Mouse (Mus musculus) heart, embryonic 10.5 days (tissue): Measurements from ENCODE around the gene Naga. TPM values are rescaled to one million over a fixed set of nuclear protein-coding genes. Genes with fewer than 3 reads are reported as not detected.
"Not testable (repeated sequence)": the region's sequence is repeated elsewhere in the genome, so short reads cannot be mapped to it uniquely, and the experiment has no call there.

Experiments used
- DNase-seq: peaks from one replicate; pipeline ENCODE4 v3.0.0-alpha.2; 2017; ENCODE audit warnings: low spot score
- H3K27ac ChIP-seq: fragments of 300-500 bp; sonication (generic); 2 replicates; pipeline ENCODE4 v1.5.1; 2016; ENCODE audit warnings: mild to moderate bottlenecking
- H3K27me3 ChIP-seq: fragments of 300-500 bp; sonication (generic); 2 replicates; pipeline ENCODE4 v1.6.1; 2016; ENCODE audit warnings: mild to moderate bottlenecking; ENCODE audit not compliant: poor library complexity, insufficient read depth, severe bottlenecking
- H3K36me3 ChIP-seq: fragments of 300-500 bp; sonication (generic); 2 replicates; pipeline ENCODE4 v1.6.1; 2016; ENCODE audit warnings: mild to moderate bottlenecking, moderate library complexity
- H3K4me1 ChIP-seq: fragments of 300-500 bp; sonication (generic); 2 replicates; pipeline ENCODE4 v1.6.1; 2016; ENCODE audit warnings: mild to moderate bottlenecking
- H3K4me3 ChIP-seq: fragments of 300-500 bp; sonication (generic); 2 replicates; pipeline ENCODE4 v1.5.1; 2016; ENCODE audit warnings: mild to moderate bottlenecking, moderate library complexity
- H3K9me3 ChIP-seq: fragments of 300-500 bp; sonication (generic); 2 replicates; pipeline ENCODE4 v1.6.1; 2016; ENCODE audit warnings: mild to moderate bottlenecking, moderate library complexity
- WGBS: fragments of 180-500 bp; shearing (Covaris S2); methylation state at CpG from one replicate; pipeline ENCODE4 v1.1.7; 2016; 5-methylcytosine and 5-hydroxymethylcytosine counted together
- polyA plus RNA-seq: library from polyadenylated mRNA; unstranded; fragments of >200 nt; fragmentation: Nextera tagmentation; extraction: Ambion mirVana; gene quantifications from 2 replicates; pipeline ENCODE4 v1.2.1, GENCODE M21; 2016

Gene Naga
- polyA plus RNA-seq, 1 experiment from 2014 or later = 28.4 TPM

- no peak for DNase-seq
- H3K27me3 ChIP-seq = 0 out of 2 replicates have a peak, but pooled peaks cover 3% of the 10 kb centered on the region
- 81% methylated on average over 5 of the region's 5 CpGs for WGBS
- peaks cover 5% of the 10 kb centered on the region for H3K4me1 ChIP-seq
- H3K4me3 ChIP-seq = no peak overlapping the region
- H3K36me3 ChIP-seq = 0 out of 2 replicates have a peak, but pooled peaks cover 3% of the 10 kb centered on the region
- H3K27ac ChIP-seq = no peak overlapping the region
- H3K9me3 ChIP-seq = no peaks in the 10 kb centered on the region
Observed at GRCm38 (mm10) chr15:82372991-82373390, 34.3 kb upstream of the Naga start.

- WGBS = 85% methylated on average over 6 of the region's 6 CpGs
- no peaks in the 10 kb centered on the region for H3K27me3 ChIP-seq
- H3K27ac ChIP-seq = no peak overlapping the region
- 0 out of 2 replicates have a peak, but pooled peaks cover 3% of the 10 kb centered on the region for H3K36me3 ChIP-seq
- no peak overlapping the region for H3K4me3 ChIP-seq
- no peaks in the 10 kb centered on the region for H3K4me1 ChIP-seq
- no peaks in the 10 kb centered on the region for H3K9me3 ChIP-seq
- DNase-seq = no peak
Observed at GRCm38 (mm10) chr15:82372446-82372845, 33.7 kb upstream of the Naga start.

GRCm38 (mm10) chr15:82368851-82369250 lies 30.1 kb upstream of the Naga start:
- Histone ChIP-seq H3K4me1 (no peaks in the 10 kb centered on the region), H3K9me3 (no peaks in the 10 kb centered on the region), H3K36me3 (0 out of 2 replicates have a peak, but pooled peaks cover 3% of the 10 kb centered on the region), H3K27ac (no peak overlapping the region), H3K27me3 (no peaks in the 10 kb centered on the region), H3K4me3 (no peak overlapping the region)
- WGBS = 84% methylated on average over 1 of the region's 1 CpGs
- DNase-seq = no peak

- no peaks in the 10 kb centered on the region for H3K9me3 ChIP-seq
- H3K4me3 ChIP-seq = no peak overlapping the region
- no peaks in the 10 kb centered on the region for H3K4me1 ChIP-seq
- H3K27me3 ChIP-seq = no peaks in the 10 kb centered on the region
- WGBS = 84% methylated on average over 4 of the region's 4 CpGs
- H3K36me3 ChIP-seq = 0 out of 2 replicates have a peak, but pooled peaks cover 3% of the 10 kb centered on the region
- DNase-seq = no peak
- H3K27ac ChIP-seq = no peak overlapping the region
Observed at GRCm38 (mm10) chr15:82368146-82368545, 29.4 kb upstream of the Naga start.

GRCm38 (mm10) chr15:82364561-82364960 lies 25.8 kb upstream of the Naga start:
- not testable (repeated sequence) for H3K27ac ChIP-seq, H3K4me3 ChIP-seq, H3K36me3 ChIP-seq, H3K27me3 ChIP-seq, H3K9me3 ChIP-seq, H3K4me1 ChIP-seq, DNase-seq
- WGBS = 10% methylated on average over 6 of the region's 9 CpGs

- H3K9me3 ChIP-seq, H3K4me3 ChIP-seq, H3K36me3 ChIP-seq, H3K27ac ChIP-seq, DNase-seq, H3K27me3 ChIP-seq: not testable (repeated sequence)
- peaks cover 11% of the 10 kb centered on the region for H3K4me1 ChIP-seq
- WGBS = 64% methylated on average over 11 of the region's 12 CpGs
Observed at GRCm38 (mm10) chr15:82363801-82364200, 25.1 kb upstream of the Naga start.

GRCm38 (mm10) chr15:82362234-82362633 lies 23.5 kb upstream of the Naga start:
- H3K27me3 ChIP-seq = no peaks in the 10 kb centered on the region
- 82% methylated on average over 4 of the region's 4 CpGs for WGBS
- peaks cover 14% of the 10 kb centered on the region for H3K4me1 ChIP-seq
- no peak overlapping the region for H3K4me3 ChIP-seq
- H3K27ac ChIP-seq = no peak overlapping the region
- DNase-seq = peak; percentile 36
- no peaks in the 10 kb centered on the region for H3K9me3 ChIP-seq
- H3K36me3 ChIP-seq = no peaks in the 10 kb centered on the region

- peaks cover 14% of the 10 kb centered on the region for H3K4me1 ChIP-seq
- no peak overlapping the region for H3K4me3 ChIP-seq
- peak; percentile 74 for DNase-seq
- no peaks in the 10 kb centered on the region for H3K27me3 ChIP-seq
- H3K9me3 ChIP-seq = no peaks in the 10 kb centered on the region
- WGBS = 65% methylated on average over 11 of the region's 11 CpGs
- H3K36me3 ChIP-seq = no peaks in the 10 kb centered on the region
- peak overlapping the region; percentile 66 for H3K27ac ChIP-seq
Observed at GRCm38 (mm10) chr15:82361459-82362018, 22.8 kb upstream of the Naga start.

- Histone ChIP-seq H3K27me3 (no peaks in the 10 kb centered on the region), H3K4me1 (peaks cover 18% of the 10 kb centered on the region), H3K4me3 (no peak overlapping the region), H3K9me3 (no peaks in the 10 kb centered on the region), H3K27ac (peak overlapping the region; percentile 79), H3K36me3 (no peaks in the 10 kb centered on the region)
- no peak for DNase-seq
- WGBS = 56% methylated on average over 22 of the region's 22 CpGs
Observed at GRCm38 (mm10) chr15:82358431-82359260, 19.9 kb upstream of the Naga start.

GRCm38 (mm10) chr15:82354126-82354945 lies 15.6 kb upstream of the Naga start, which contains the start of gene Ndufa6:
Gene Ndufa6 (minus strand): TSS chr15:82354322.
- H3K27ac ChIP-seq = peak within 1 kb of the TSS; percentile 99
- WGBS = 2% methylated on average over 57 of the region's 57 CpGs
- H3K36me3 ChIP-seq = peaks cover 20% of the 10 kb centered on the region
- no peaks in the 10 kb centered on the region for H3K27me3 ChIP-seq
- H3K9me3 ChIP-seq = no peaks in the 10 kb centered on the region
- peak within 1 kb of the TSS; percentile 94 for H3K4me3 ChIP-seq
- H3K4me1 ChIP-seq = peaks cover 33% of the 10 kb centered on the region
- DNase-seq = peak; percentile 100

- Histone ChIP-seq H3K27me3 (no peaks in the 10 kb centered on the region), H3K27ac (peak overlapping the region; percentile 99), H3K4me3 (peak overlapping the region; percentile 94), H3K4me1 (peaks cover 28% of the 10 kb centered on the region), H3K36me3 (peaks cover 26% of the 10 kb centered on the region), H3K9me3 (no peaks in the 10 kb centered on the region)
- under 1% methylated on average over 23 of the region's 23 CpGs for WGBS
- no peak for DNase-seq
Observed at GRCm38 (mm10) chr15:82353745-82354113, 15.0 kb upstream of the Naga start.

GRCm38 (mm10) chr15:82353078-82353744 lies 14.5 kb upstream of the Naga start:
- DNase-seq = no peak
- H3K4me3 ChIP-seq = peak overlapping the region; percentile 94
- peaks cover 25% of the 10 kb centered on the region for H3K4me1 ChIP-seq
- H3K36me3 ChIP-seq = peaks cover 31% of the 10 kb centered on the region
- H3K27ac ChIP-seq = peak overlapping the region; percentile 99
- no peaks in the 10 kb centered on the region for H3K9me3 ChIP-seq
- H3K27me3 ChIP-seq = no peaks in the 10 kb centered on the region
- 29% methylated on average over 14 of the region's 14 CpGs for WGBS
